8 mouse cellular contexts compared by ENCODE assay signal in the genomic region with DNA sequence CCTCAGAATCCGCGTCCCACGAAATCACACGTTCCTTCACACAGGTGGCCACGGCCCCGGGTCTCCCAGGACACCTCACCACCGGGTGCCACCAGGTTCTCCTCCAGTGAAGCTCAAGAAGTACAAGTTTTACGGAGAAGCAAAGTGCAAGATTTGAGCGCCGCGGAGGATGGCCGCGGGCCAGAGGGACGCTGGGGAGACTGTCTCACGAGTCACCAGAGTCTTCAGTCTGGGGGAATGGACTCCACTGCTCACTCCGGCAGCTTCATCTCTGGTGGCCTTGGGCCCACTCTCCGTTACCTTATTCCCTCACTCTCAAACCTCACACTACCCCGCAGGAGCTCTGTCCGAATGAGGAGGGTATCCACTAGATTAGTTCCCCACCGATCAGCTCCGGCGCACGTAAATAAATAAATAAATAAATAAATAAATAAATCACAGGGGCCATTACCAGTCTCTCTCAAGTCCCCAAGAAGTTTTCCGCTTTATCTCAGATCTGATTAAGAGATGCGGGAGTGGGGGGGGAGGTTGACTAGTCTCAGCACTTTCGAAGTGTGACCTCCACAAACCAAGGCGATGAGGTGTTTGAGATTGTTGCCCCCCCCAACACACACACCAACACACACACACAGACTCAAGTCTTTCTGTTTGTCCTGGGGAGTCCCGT. TPM values are rescaled to one million over a fixed set of nuclear protein-coding genes. Genes with fewer than 3 reads are reported as not detected.
DNase-seq lines count a peak whose midpoint lies in the region; ATAC-seq and TF ChIP-seq lines count a peak whose summit lies in the region.

No protein-coding gene starts in this region.

- H3K79me2 ChIP-seq in liver, adult 2 months (ENCODE audit: control insufficient read depth, insufficient read depth, low read length): peaks cover 10% of the 10 kb centered on the region; the same call in 1 of the 2 replicates

- H3K9me3 ChIP-seq in heart, postnatal 0 days (replicated peaks; ENCODE audit: control insufficient read depth, low read length): no peaks in the 10 kb centered on the region
- no peaks in the 10 kb centered on the region for H3K9me3 ChIP-seq in midbrain, embryonic 11.5 days (ENCODE audit: control insufficient read depth, low read length)

- WGBS in liver, adult 2 months: 3% methylated on average over 28 of the region's 28 CpGs
- WGBS in heart, postnatal 0 days: under 1% methylated on average over 28 of the region's 28 CpGs
- WGBS in midbrain, embryonic 11.5 days: under 1% methylated on average over 28 of the region's 28 CpGs
- 1% methylated on average over 28 of the region's 28 CpGs for WGBS in thymus, adult 2 months

- no peak for ATAC-seq in heart, postnatal 0 days (ENCODE audit: insufficient read depth, low read depth)
- ATAC-seq in midbrain, embryonic 11.5 days (ENCODE audit: low FRiP score): no peak

- H3K4me2 ChIP-seq in heart, postnatal 0 days (ENCODE audit: low read depth, low read length): peak overlapping the region; percentile 97
- H3K4me2 ChIP-seq in midbrain, embryonic 11.5 days: peak overlapping the region; percentile 93

- DNase-seq in liver, adult 2 months (ENCODE audit: extremely low read depth, low read depth, low spot score): no peak
- DNase-seq in liver: no peak
- DNase-seq in brain, embryonic 14.5 days (ENCODE audit: low read depth): peak; percentile 53
- DNase-seq in heart, postnatal 0 days (ENCODE audit: low spot score): no peak
- DNase-seq in kidney, postnatal 14 days: peak; percentile 66
- peak; percentile 93 for DNase-seq in midbrain, embryonic 11.5 days (ENCODE audit: low spot score, missing footprints)
- DNase-seq in thymus, adult 2 months: peak; percentile 34
- DNase-seq in left cerebral cortex, adult 9 months (ENCODE audit: low spot score in 2 of 2): no peak

- peak overlapping the region; percentile 83 for H3K4me3 ChIP-seq in liver, adult 2 months (ENCODE audit: insufficient read depth, low read depth, low read length)
- H3K4me3 ChIP-seq in heart, postnatal 0 days (ENCODE audit: low read depth, low read length): peak overlapping the region; percentile 91
- peak overlapping the region; percentile 88 for H3K4me3 ChIP-seq in midbrain, embryonic 11.5 days (ENCODE audit: low read depth, low read length)
- H3K4me3 ChIP-seq in thymus, adult 2 months (ENCODE audit: control insufficient read depth, insufficient read depth, low read length): peak overlapping the region; percentile 93

- no peak for TF ChIP-seq CTCF in liver, adult 2 months (IDR thresholded peaks at IDR 0.05; ENCODE audit: low read depth, low read length)
- no peak for TF ChIP-seq CTCF in brain, embryonic 14.5 days (IDR thresholded peaks at IDR 0.05; ENCODE audit: borderline replicate concordance, extremely low read depth, insufficient read depth, insufficient read length)
- TF ChIP-seq CTCF in heart, postnatal 0 days (IDR thresholded peaks at IDR 0.05; ENCODE audit: low read depth): no peak
- no peak for TF ChIP-seq CTCF in thymus, adult 2 months (IDR thresholded peaks at IDR 0.05; ENCODE audit: borderline replicate concordance, control insufficient read depth, extremely low read depth, insufficient read depth, low read length, poor library complexity)

- no peak overlapping the region for H3K27ac ChIP-seq in liver, adult 2 months (replicated peaks; ENCODE audit: insufficient read depth, low read depth, low read length)
- peak overlapping the region; percentile 86; the same call in 1 of the 2 replicates for H3K27ac ChIP-seq in heart, postnatal 0 days (ENCODE audit: low read depth)
- H3K27ac ChIP-seq in midbrain, embryonic 11.5 days (ENCODE audit: low read depth, low read length): peak overlapping the region; percentile 96; the same call in 1 of the 2 replicates
- no peak overlapping the region for H3K27ac ChIP-seq in thymus, adult 2 months (ENCODE audit: control insufficient read depth, insufficient read depth, low read length)

- no peaks in the 10 kb centered on the region for H3K36me3 ChIP-seq in liver, adult 2 months (ENCODE audit: control insufficient read depth, insufficient read depth, low read length)
- H3K36me3 ChIP-seq in heart, postnatal 0 days (replicated peaks; ENCODE audit: control insufficient read depth, insufficient read depth, low read length): no peaks in the 10 kb centered on the region
- no peaks in the 10 kb centered on the region for H3K36me3 ChIP-seq in midbrain, embryonic 11.5 days (ENCODE audit: control insufficient read depth, insufficient read depth, low read length)
- H3K36me3 ChIP-seq in thymus, adult 2 months (ENCODE audit: control insufficient read depth, insufficient read depth, low read length): no peaks in the 10 kb centered on the region

- no peaks in the 10 kb centered on the region for H3K27me3 ChIP-seq in liver, adult 2 months (ENCODE audit: control insufficient read depth, insufficient read depth, low read length)
- peaks cover 2% of the 10 kb centered on the region; the same call in 1 of the 2 replicates for H3K27me3 ChIP-seq in heart, postnatal 0 days (ENCODE audit: control insufficient read depth, insufficient read depth, low read length)
- no peaks in the 10 kb centered on the region for H3K27me3 ChIP-seq in midbrain, embryonic 11.5 days (ENCODE audit: control insufficient read depth, insufficient read depth, low read length)
- H3K27me3 ChIP-seq in thymus, adult 2 months (ENCODE audit: control insufficient read depth, insufficient read depth, low read length): no peaks in the 10 kb centered on the region

- TF ChIP-seq EP300 in heart, postnatal 0 days (IDR thresholded peaks at IDR 0.05; ENCODE audit: low read depth): no peak

- peak overlapping the region; percentile 94 for H3K9ac ChIP-seq in liver, adult 2 months (ENCODE audit: low read depth, low read length)
- H3K9ac ChIP-seq in heart, postnatal 0 days (replicated peaks; ENCODE audit: low read depth, low read length): peak overlapping the region; percentile 80
- H3K9ac ChIP-seq in midbrain, embryonic 11.5 days (ENCODE audit: low read length): peak overlapping the region; percentile 100

- H3K4me1 ChIP-seq in liver, adult 2 months (ENCODE audit: control insufficient read depth, insufficient read depth, low read length): peaks cover 7% of the 10 kb centered on the region
- peaks cover 10% of the 10 kb centered on the region; the same call in 1 of the 2 replicates for H3K4me1 ChIP-seq in heart, postnatal 0 days (ENCODE audit: control insufficient read depth, insufficient read depth)
- H3K4me1 ChIP-seq in midbrain, embryonic 11.5 days (ENCODE audit: control insufficient read depth, insufficient read depth, low read length): peaks cover 42% of the 10 kb centered on the region
- peaks cover 36% of the 10 kb centered on the region for H3K4me1 ChIP-seq in thymus, adult 2 months (replicated peaks; ENCODE audit: control insufficient read depth, insufficient read depth, low read length)

- no peak for TF ChIP-seq POLR2A in liver, adult 2 months (IDR thresholded peaks at IDR 0.05; ENCODE audit: extremely low read depth, insufficient read depth, low read length)
- no peak for TF ChIP-seq POLR2A in brain, embryonic 14.5 days (IDR thresholded peaks at IDR 0.05; ENCODE audit: borderline replicate concordance, extremely low read depth, insufficient read depth, insufficient read length, poor library complexity, severe bottlenecking)
- no peak for TF ChIP-seq POLR2A in thymus, adult 2 months (IDR thresholded peaks at IDR 0.05; ENCODE audit: control insufficient read depth, extremely low read depth, insufficient read depth, low read length, poor library complexity)

RNA-seq across cellular contexts. Expression of gene Foxp4, which starts 1.3 kb away (rescaled TPM):
- total RNA-seq in liver, adult 2 months (2014; rRNA removed): 2.0 and 4.1 TPM in 2 replicates
- polyA plus RNA-seq in liver, adult 2 months (2012; rRNA removed): 18.5 and 24.6 TPM in 2 replicates
- 93.8 and 94.9 TPM in 2 replicates for polyA plus RNA-seq in brain, embryonic 14.5 days (2012; rRNA removed)
- total RNA-seq in heart, postnatal 0 days (2014; rRNA removed; ENCODE audit: low replicate concordance): 14.2 and 21.0 TPM in 2 replicates
- polyA plus RNA-seq in heart, postnatal 0 days (2015; fragmentation: Nextera tagmentation; extraction: Ambion mirVana): 3.3 and 4.1 TPM in 2 replicates
- polyA plus RNA-seq in midbrain, embryonic 11.5 days (2014; fragmentation: Nextera tagmentation; extraction: Ambion mirVana): 24.6 and 27.5 TPM in 2 replicates
- polyA plus RNA-seq in thymus, adult 2 months (2012; rRNA removed): 194 and 212 TPM in 2 replicates

Comparison
In these comparisons a context has a peak if more than half of its experiments do, and no peak if none do; other contexts are left out.
1. DNase-seq: peak in brain, embryonic 14.5 days (single experiment), kidney, postnatal 14 days (single experiment), midbrain, embryonic 11.5 days (single experiment) and thymus, adult 2 months (single experiment); none in liver, adult 2 months (single experiment), liver (single experiment), heart, postnatal 0 days (single experiment) and left cerebral cortex, adult 9 months (0 of 2).
2. H3K27ac ChIP-seq: peak in heart, postnatal 0 days (single experiment) and midbrain, embryonic 11.5 days (single experiment); none in liver, adult 2 months (single experiment) and thymus, adult 2 months (single experiment).
3. Peak in every context shown above with its lines, with median percentiles within 50 percentile points of each other: H3K4me3 ChIP-seq and H3K9ac ChIP-seq.